Mouse (Mus musculus) heart, embryonic 15.5 days (tissue): Measurements from ENCODE around the gene Slc22a19. TPM values are rescaled to one million over a fixed set of nuclear protein-coding genes. Genes with fewer than 3 reads are reported as not detected.
"Not testable (repeated sequence)": the region's sequence is repeated elsewhere in the genome, so short reads cannot be mapped to it uniquely, and the experiment has no call there.

Experiments used
- ATAC-seq: fragments of 200-750 bp; cut with Nextera tagmentation; replicated peaks from 2 replicates; pipeline ENCODE4 v1.8.0; 2017; ENCODE audit warnings: low read depth, moderate TSS enrichment; ENCODE audit not compliant: insufficient number of reproducible peaks, insufficient read depth, low FRiP score
- H3K27ac ChIP-seq: fragments of 300-500 bp; sonication (generic); 2 replicates; pipeline ENCODE4 v1.5.1; 2015; ENCODE audit warnings: mild to moderate bottlenecking, inconsistent platforms
- H3K27me3 ChIP-seq: fragments of 300-500 bp; sonication (generic); 2 replicates; pipeline ENCODE4 v1.6.1; 2015; ENCODE audit warnings: inconsistent platforms
- H3K36me3 ChIP-seq: fragments of 300-500 bp; sonication (generic); 2 replicates; pipeline ENCODE4 v1.6.1; 2015; ENCODE audit warnings: mild to moderate bottlenecking, inconsistent platforms
- H3K4me1 ChIP-seq: fragments of 300-500 bp; sonication (generic); replicated peaks from 2 replicates; pipeline ENCODE4 v1.6.1; 2015; ENCODE audit warnings: inconsistent platforms
- H3K4me2 ChIP-seq: fragments of 300-500 bp; sonication (generic); 2 replicates; pipeline ENCODE4 v1.6.1; 2015; ENCODE audit warnings: inconsistent platforms, mild to moderate bottlenecking, moderate library complexity
- H3K4me3 ChIP-seq: fragments of 300-500 bp; sonication (generic); 2 replicates; pipeline ENCODE4 v1.5.1; 2015; ENCODE audit warnings: mild to moderate bottlenecking, inconsistent platforms
- H3K9ac ChIP-seq: fragments of 300-500 bp; sonication (generic); 2 replicates; pipeline ENCODE4 v1.6.1; 2015; ENCODE audit warnings: mild to moderate bottlenecking, inconsistent platforms
- H3K9me3 ChIP-seq: fragments of 300-500 bp; sonication (generic); replicated peaks from 2 replicates; pipeline ENCODE4 v1.6.1; 2016; ENCODE audit warnings: inconsistent platforms
- WGBS: fragments of 180-500 bp; shearing (Covaris S2); methylation state at CpG from one replicate; pipeline ENCODE4 v1.1.7; 2015; ENCODE audit warnings: mixed read lengths; 5-methylcytosine and 5-hydroxymethylcytosine counted together
- polyA plus RNA-seq: library from polyadenylated mRNA; unstranded; fragments of >200 nt; fragmentation: Nextera tagmentation; extraction: Ambion mirVana; gene quantifications from 2 replicates; pipeline ENCODE4 v1.2.1, GENCODE M21; 2015

Slc22a19 gene
- 0.09 TPM in 1 of 2 replicates, not detected in the other for polyA plus RNA-seq

- no peaks in the 10 kb centered on the region for H3K27me3 ChIP-seq
- ATAC-seq: no peak
- no peaks in the 10 kb centered on the region for H3K4me1 ChIP-seq
- no peak within 1 kb of the TSS for H3K4me2 ChIP-seq
- no peak within 1 kb of the TSS for H3K27ac ChIP-seq
- no peaks in the 10 kb centered on the region for H3K36me3 ChIP-seq
- no peak within 1 kb of the TSS for H3K9ac ChIP-seq
- no peak within 1 kb of the TSS for H3K4me3 ChIP-seq
- H3K9me3 ChIP-seq: no peaks in the 10 kb centered on the region
Measured at GRCm38 (mm10) chr19:7711148-7711547, at the start of gene Slc22a19. Slc22a19 (minus strand) TSS chr19:7711310.

GRCm38 (mm10) chr19:7753371-7753770 lies 42.3 kb upstream of the Slc22a19 start:
- H3K27me3 ChIP-seq, H3K27ac ChIP-seq, H3K4me3 ChIP-seq, H3K9ac ChIP-seq, ATAC-seq, H3K4me2 ChIP-seq, H3K4me1 ChIP-seq, H3K9me3 ChIP-seq, H3K36me3 ChIP-seq: not testable (repeated sequence)
- 63% methylated on average over 13 of the region's 13 CpGs for WGBS

- 28% methylated on average over 1 of the region's 1 CpGs for WGBS
Measured at GRCm38 (mm10) chr19:7729543-7729942, 18.4 kb upstream of the Slc22a19 start.

GRCm38 (mm10) chr19:7693104-7693503 lies 18.0 kb downstream of the Slc22a19 start:
- not testable (repeated sequence) for H3K4me3 ChIP-seq, ATAC-seq, H3K27ac ChIP-seq, H3K9me3 ChIP-seq, H3K36me3 ChIP-seq, H3K4me1 ChIP-seq, H3K9ac ChIP-seq, H3K4me2 ChIP-seq, H3K27me3 ChIP-seq
- 41% methylated on average over 3 of the region's 3 CpGs for WGBS

More at GRCm38 (mm10) chr19:7729543-7729942, 18.4 kb upstream of the Slc22a19 start:
- Histone ChIP-seq H3K27me3 (no peaks in the 10 kb centered on the region), H3K9ac (no peak overlapping the region), H3K4me1 (no peaks in the 10 kb centered on the region), H3K27ac (no peak overlapping the region), H3K36me3 (no peaks in the 10 kb centered on the region), H3K9me3 (no peaks in the 10 kb centered on the region), H3K4me2 (no peak overlapping the region), H3K4me3 (no peak overlapping the region)
- no peak for ATAC-seq

- 85% methylated on average over 2 of the region's 2 CpGs for WGBS
- H3K9ac ChIP-seq: no peak overlapping the region
- no peaks in the 10 kb centered on the region for H3K9me3 ChIP-seq
- no peak overlapping the region for H3K4me2 ChIP-seq
- no peak overlapping the region for H3K27ac ChIP-seq
- H3K27me3 ChIP-seq: no peaks in the 10 kb centered on the region
- no peaks in the 10 kb centered on the region for H3K4me1 ChIP-seq
- no peak for ATAC-seq
- no peaks in the 10 kb centered on the region for H3K36me3 ChIP-seq
- H3K4me3 ChIP-seq: no peak overlapping the region
Measured at GRCm38 (mm10) chr19:7691259-7691658, 19.9 kb downstream of the Slc22a19 start.

GRCm38 (mm10) chr19:7687988-7688387 lies 23.1 kb downstream of the Slc22a19 start:
- 60% methylated on average over 1 of the region's 1 CpGs for WGBS
- no peak overlapping the region for H3K27ac ChIP-seq
- no peaks in the 10 kb centered on the region for H3K4me1 ChIP-seq
- no peak for ATAC-seq
- no peaks in the 10 kb centered on the region for H3K9me3 ChIP-seq
- H3K36me3 ChIP-seq: no peaks in the 10 kb centered on the region
- H3K4me3 ChIP-seq: no peak overlapping the region
- no peaks in the 10 kb centered on the region for H3K27me3 ChIP-seq
- H3K4me2 ChIP-seq: no peak overlapping the region
- no peak overlapping the region for H3K9ac ChIP-seq

- Histone ChIP-seq H3K9me3 (no peaks in the 10 kb centered on the region), H3K27ac (no peak overlapping the region), H3K9ac (no peak overlapping the region), H3K27me3 (no peaks in the 10 kb centered on the region), H3K4me3 (no peak overlapping the region), H3K4me2 (no peak overlapping the region), H3K36me3 (no peaks in the 10 kb centered on the region), H3K4me1 (no peaks in the 10 kb centered on the region)
- WGBS: 35% methylated on average over 1 of the region's 1 CpGs
- no peak for ATAC-seq
Measured at GRCm38 (mm10) chr19:7672033-7672432, 39.1 kb downstream of the Slc22a19 start.

GRCm38 (mm10) chr19:7648913-7649666 lies 62.0 kb downstream of the Slc22a19 start:
- H3K9ac ChIP-seq: no peak overlapping the region
- ATAC-seq: no peak
- WGBS: 78% methylated on average over 8 of the region's 8 CpGs
- H3K4me3 ChIP-seq: no peak overlapping the region
- H3K9me3 ChIP-seq: no peaks in the 10 kb centered on the region
- H3K36me3 ChIP-seq: no peaks in the 10 kb centered on the region
- no peak overlapping the region for H3K4me2 ChIP-seq
- no peaks in the 10 kb centered on the region for H3K27me3 ChIP-seq
- no peak overlapping the region for H3K27ac ChIP-seq
- no peaks in the 10 kb centered on the region for H3K4me1 ChIP-seq

GRCm38 (mm10) chr19:7633786-7634185 lies 77.3 kb downstream of the Slc22a19 start:
- H3K36me3 ChIP-seq: no peaks in the 10 kb centered on the region
- no peak overlapping the region for H3K27ac ChIP-seq
- no peaks in the 10 kb centered on the region for H3K9me3 ChIP-seq
- 44% methylated on average over 1 of the region's 1 CpGs for WGBS
- no peak overlapping the region for H3K9ac ChIP-seq
- H3K4me2 ChIP-seq: no peak overlapping the region
- no peaks in the 10 kb centered on the region for H3K27me3 ChIP-seq
- H3K4me3 ChIP-seq: no peak overlapping the region
- no peak for ATAC-seq
- H3K4me1 ChIP-seq: no peaks in the 10 kb centered on the region

GRCm38 (mm10) chr19:7633021-7633420 lies 78.1 kb downstream of the Slc22a19 start:
- Histone ChIP-seq H3K27me3 (no peaks in the 10 kb centered on the region), H3K9ac (no peak overlapping the region), H3K9me3 (no peaks in the 10 kb centered on the region), H3K36me3 (no peaks in the 10 kb centered on the region), H3K4me3 (no peak overlapping the region), H3K27ac (no peak overlapping the region), H3K4me2 (no peak overlapping the region), H3K4me1 (no peaks in the 10 kb centered on the region)
- ATAC-seq: no peak
